Mouse (Mus musculus) CH12.LX (cell line): ENCODE results near the gene 2510002D24Rik.
A peak's percentile ranks its signal among the peaks of the same experiment; 100 is the strongest.

Experiments
- CTCF ChIP-seq, 2 experiments: IDR thresholded peaks in 1 of 2; conservative IDR thresholded peaks in 1 of 2; 2 replicates each; pipeline ENCODE4 v1.5.1; 2011 to 2012; ENCODE audit warnings: low read depth in 2 of 2, low read length in 2 of 2, improper control_type of control experiment in 1 of 2, inconsistent platforms in 1 of 2, mild to moderate bottlenecking in 1 of 2, moderate library complexity in 1 of 2
- EP300 ChIP-seq: IDR thresholded peaks from 2 replicates; pipeline ENCODE4 v1.6.1; 2011; ENCODE audit warnings: low read length, improper control_type of control experiment
- HCFC1 ChIP-seq: IDR thresholded peaks from 2 replicates; pipeline ENCODE4 v1.6.1; 2012; ENCODE audit warnings: low read depth, mild to moderate bottlenecking, inconsistent platforms, low read length, improper control_type of control experiment
- MAFK ChIP-seq: IDR thresholded peaks from 2 replicates; pipeline ENCODE4 v1.6.1; 2011; ENCODE audit warnings: low read length, improper control_type of control experiment; ENCODE audit not compliant: insufficient replicate concordance
- MAX ChIP-seq: IDR thresholded peaks from 2 replicates; pipeline ENCODE4 v1.6.1; 2011; ENCODE audit warnings: low read length, improper control_type of control experiment
- MEF2A ChIP-seq: IDR thresholded peaks from 2 replicates; pipeline ENCODE4 v1.6.1; 2014; ENCODE audit warnings: low read depth, mild to moderate bottlenecking, inconsistent platforms, low read length, improper control_type of control experiment, borderline replicate concordance
- NELFE ChIP-seq: IDR thresholded peaks from 2 replicates; pipeline ENCODE4 v1.6.1; 2011; ENCODE audit warnings: low read depth, low read length, improper control_type of control experiment
- PAX5 ChIP-seq: IDR thresholded peaks from 2 replicates; pipeline ENCODE4 v1.6.1; 2012; ENCODE audit warnings: low read length, inconsistent platforms, mixed read lengths
- POLR2A ChIP-seq: IDR thresholded peaks from 2 replicates; pipeline ENCODE4 v1.6.1; 2011; ENCODE audit warnings: low read depth, mild to moderate bottlenecking, improper control_type of control experiment, low read length
- USF1 ChIP-seq: IDR thresholded peaks from 2 replicates; pipeline ENCODE4 v1.6.1; 2014; ENCODE audit warnings: low read depth, mild to moderate bottlenecking, inconsistent platforms, low read length, improper control_type of control experiment
- ZMIZ1 ChIP-seq: IDR thresholded peaks from 2 replicates; pipeline ENCODE4 v1.6.1; 2012; ENCODE audit warnings: low read depth, mild to moderate bottlenecking, inconsistent platforms, low read length, improper control_type of control experiment

- TF ChIP-seq MEF2A: no peak
- peak; percentile 42 to 92; a peak in 3 of 4 replicates for TF ChIP-seq CTCF (conservative IDR thresholded peaks at IDR 0.05 in 1 of 2, IDR thresholded peaks at IDR 0.05 in 1 of 2; ENCODE audit: low read depth in 2 of 2, low read length in 2 of 2)
- TF ChIP-seq POLR2A: no peak
- TF ChIP-seq HCFC1: peak; percentile 37; the same call in 1 of the 2 replicates
- TF ChIP-seq EP300: no peak
- no peak for TF ChIP-seq ZMIZ1
- 0 out of 2 replicates have a peak, but pooled peaks have one; percentile 20 for TF ChIP-seq MAFK
- no peak for TF ChIP-seq MAX
- no peak for TF ChIP-seq NELFE
- TF ChIP-seq PAX5: no peak
- TF ChIP-seq USF1: no peak
Measured at GRCm38 (mm10) chr16:18858551-18858950, 22.2 kb downstream of the 2510002D24Rik start.
